In the genomic region with DNA sequence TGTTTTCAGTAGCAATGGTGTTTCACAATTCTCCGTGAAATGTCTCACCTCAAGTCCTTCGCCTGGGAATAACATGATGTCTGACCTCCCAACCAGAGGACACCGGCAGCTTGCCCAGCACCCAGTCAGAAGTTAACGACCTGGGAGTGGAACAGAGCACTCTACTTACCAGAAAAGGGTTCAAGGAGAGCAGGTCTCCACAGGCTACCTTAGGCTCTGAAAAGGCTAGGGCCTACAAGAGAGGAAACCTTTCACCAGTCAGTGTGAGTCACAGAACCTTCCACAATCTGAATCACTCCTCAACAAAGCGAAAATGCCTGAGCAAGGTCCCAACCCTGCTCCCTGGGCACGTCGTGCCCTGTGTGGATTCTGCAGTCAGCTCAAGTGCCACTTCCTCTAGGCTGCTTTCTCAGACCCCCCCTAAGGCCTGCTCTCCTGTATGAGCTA, we compare ENCODE assay signal across 11 mouse cellular contexts. TPM values are rescaled to one million over a fixed set of nuclear protein-coding genes. Genes with fewer than 3 reads are reported as not detected.
DNase-seq lines count a peak whose midpoint lies in the region; ATAC-seq lines count a peak whose summit lies in the region.
"Had no signal": no experiment of that assay in that cellular context is flagged by ENCODE, and none has a peak within 500 bp of the region (broad histone marks: within the 10 kb centered on the region; RNA-seq: fewer than 3 reads in every experiment).

No protein-coding gene starts in this region.

- DNase-seq in heart, adult 9 months (ENCODE audit: low spot score in 2 of 2) = no peak
- DNase-seq in CD4-positive helper T cell, adult 2 months (ENCODE audit: low read depth, low spot score) = peak; percentile 51
- peak; percentile 66 for DNase-seq in lung, postnatal 36 days
- DNase-seq in embryo, embryonic 10 days (ENCODE audit: low spot score) = no peak
- DNase-seq in midbrain, embryonic 10.5 days (ENCODE audit: low spot score) = no peak
- DNase-seq: right cerebral cortex, postnatal 4 days had no signal

- peaks cover 93% of the 10 kb centered on the region for H3K4me1 ChIP-seq in heart, embryonic 13.5 days
- H3K4me1 ChIP-seq in embryonic facial prominence, embryonic 15.5 days = peaks cover 66% of the 10 kb centered on the region
- H3K4me1 ChIP-seq in midbrain, embryonic 10.5 days = peaks cover 33% of the 10 kb centered on the region

- H3K4me2 ChIP-seq in heart, embryonic 13.5 days = no peak overlapping the region
- H3K4me2 ChIP-seq in embryonic facial prominence, embryonic 15.5 days (replicated peaks) = no peak overlapping the region

- peak overlapping the region; percentile 47; the same call in 1 of the 2 replicates for H3K9ac ChIP-seq in heart, embryonic 13.5 days
- H3K9ac ChIP-seq in embryonic facial prominence, embryonic 15.5 days = no peak overlapping the region

- no peak overlapping the region for H3K4me3 ChIP-seq in heart, embryonic 13.5 days
- H3K4me3 ChIP-seq in embryonic facial prominence, embryonic 15.5 days (replicated peaks) = no peak overlapping the region
- no peak overlapping the region for H3K4me3 ChIP-seq in midbrain, embryonic 10.5 days
- H3K4me3 ChIP-seq: layer of hippocampus, adult 2 months had no signal

- no peak for ATAC-seq in heart, embryonic 13.5 days (ENCODE audit: extremely low read depth, insufficient number of reproducible peaks, low FRiP score, low TSS enrichment)
- ATAC-seq in embryonic facial prominence, embryonic 15.5 days (ENCODE audit: insufficient number of reproducible peaks, low FRiP score, low TSS enrichment, low read depth) = no peak
- no peak for ATAC-seq in cerebellum, adult (ENCODE audit: insufficient number of reproducible peaks, low FRiP score, low TSS enrichment)

- WGBS in heart, embryonic 13.5 days = 65% methylated on average over 7 of the region's 7 CpGs
- WGBS in embryonic facial prominence, embryonic 15.5 days = 66% methylated on average over 7 of the region's 7 CpGs
- 91% methylated on average over 7 of the region's 7 CpGs for WGBS in midbrain, embryonic 10.5 days

- H3K27ac ChIP-seq in heart, embryonic 13.5 days (replicated peaks) = peak overlapping the region; percentile 50
- H3K27ac ChIP-seq in embryonic facial prominence, embryonic 15.5 days (replicated peaks) = peak overlapping the region; percentile 78; the same call in 1 of the 2 replicates
- no peak overlapping the region for H3K27ac ChIP-seq in midbrain, embryonic 10.5 days (replicated peaks)
- H3K27ac ChIP-seq: layer of hippocampus, adult 2 months had no signal

- H3K36me3 ChIP-seq in heart, embryonic 13.5 days = peaks cover 37% of the 10 kb centered on the region
- no peaks in the 10 kb centered on the region for H3K36me3 ChIP-seq in embryonic facial prominence, embryonic 15.5 days
- H3K36me3 ChIP-seq in midbrain, embryonic 10.5 days = peaks cover 7% of the 10 kb centered on the region; the same call in 1 of the 2 replicates

- H3K9me3 ChIP-seq in heart, embryonic 13.5 days = no peaks in the 10 kb centered on the region
- H3K9me3 ChIP-seq in embryonic facial prominence, embryonic 15.5 days (replicated peaks) = no peaks in the 10 kb centered on the region
- no peaks in the 10 kb centered on the region for H3K9me3 ChIP-seq in midbrain, embryonic 10.5 days (replicated peaks)
- H3K9me3 ChIP-seq: G1E had no signal

- H3K27me3 ChIP-seq in heart, embryonic 13.5 days (replicated peaks) = no peaks in the 10 kb centered on the region
- H3K27me3 ChIP-seq in embryonic facial prominence, embryonic 15.5 days = no peaks in the 10 kb centered on the region
- peaks cover 12% of the 10 kb centered on the region; the same call in 1 of the 2 replicates for H3K27me3 ChIP-seq in midbrain, embryonic 10.5 days (ENCODE audit: low read depth, poor library complexity, severe bottlenecking)

RNA-seq across cellular contexts. Expression of gene Myh9, which starts 9.5 kb away (rescaled TPM):
- polyA plus RNA-seq in heart, embryonic 13.5 days (2015; fragmentation: Nextera tagmentation; extraction: Ambion mirVana) = 24.8 and 25.0 TPM in 2 replicates
- polyA plus RNA-seq in embryonic facial prominence, embryonic 15.5 days (2015; fragmentation: Nextera tagmentation; extraction: Ambion mirVana) = 41.1 and 41.7 TPM in 2 replicates
- 29.0 and 29.4 TPM in 2 replicates for polyA plus RNA-seq in midbrain, embryonic 10.5 days (2016; fragmentation: Nextera tagmentation; extraction: Ambion mirVana)

Comparison
In these comparisons a context has a peak if more than half of its experiments do, and no peak if none do; other contexts are left out.
1. DNase-seq: peak in CD4-positive helper T cell, adult 2 months (single experiment) and lung, postnatal 36 days (single experiment); none in heart, adult 9 months (0 of 2), embryo, embryonic 10 days (single experiment) and midbrain, embryonic 10.5 days (single experiment).